Mouse (Mus musculus) cerebellum, postnatal 4 days (tissue): ENCODE results near the gene Zdhhc7.

Source experiments
- DNase-seq, 2 experiments: peaks; one replicate each; pipeline ENCODE4 v3.0.0; 2022; ENCODE audit warnings: low spot score in 2 of 2, mixed read lengths in 1 of 2

Zdhhc7 gene

GRCm38 (mm10) chr8:120114315-120114841 lies 13.1 kb upstream of the Zdhhc7 start:
- DNase-seq, result peak in 1 of 2 experiments; percentile 32

GRCm38 (mm10) chr8:120113758-120114255 lies 12.5 kb upstream of the Zdhhc7 start, which contains the start of gene 6430548M08Rik:
6430548M08Rik (plus strand) TSS chr8:120114152.
- peak; percentile 100 for DNase-seq

GRCm38 (mm10) chr8:120113306-120113705 lies 12.0 kb upstream of the Zdhhc7 start:
- peak in 1 of 2 experiments; percentile 16 for DNase-seq

GRCm38 (mm10) chr8:120112535-120112934 lies 11.3 kb upstream of the Zdhhc7 start:
- no peak for DNase-seq

GRCm38 (mm10) chr8:120111382-120111781 lies 10.1 kb upstream of the Zdhhc7 start:
- no peak for DNase-seq

GRCm38 (mm10) chr8:120110966-120111365 lies 9.7 kb upstream of the Zdhhc7 start:
- no peak for DNase-seq

- DNase-seq, result no peak
Observed at GRCm38 (mm10) chr8:120109149-120109548, 7.9 kb upstream of the Zdhhc7 start.

- no peak for DNase-seq
Observed at GRCm38 (mm10) chr8:120104721-120105272, 3.5 kb upstream of the Zdhhc7 start.

- DNase-seq, result no peak
Observed at GRCm38 (mm10) chr8:120103916-120104315, 2.6 kb upstream of the Zdhhc7 start.

GRCm38 (mm10) chr8:120100388-120101067 lies 754 bp downstream of the Zdhhc7 start:
- no peak for DNase-seq

- no peak for DNase-seq
Observed at GRCm38 (mm10) chr8:120096486-120096885, 4.8 kb downstream of the Zdhhc7 start.

- no peak for DNase-seq
Observed at GRCm38 (mm10) chr8:120094801-120095200, 6.5 kb downstream of the Zdhhc7 start.

- DNase-seq, result no peak
Observed at GRCm38 (mm10) chr8:120093103-120093502, 8.2 kb downstream of the Zdhhc7 start.

GRCm38 (mm10) chr8:120091032-120091431 lies 10.2 kb downstream of the Zdhhc7 start:
- DNase-seq, result no peak

GRCm38 (mm10) chr8:120089511-120089910 lies 11.8 kb downstream of the Zdhhc7 start:
- no peak for DNase-seq

- DNase-seq, result no peak
Observed at GRCm38 (mm10) chr8:120084783-120085182, 16.5 kb downstream of the Zdhhc7 start.

GRCm38 (mm10) chr8:120083261-120083660 lies 18.0 kb downstream of the Zdhhc7 start:
- DNase-seq, result peak; percentile 45 to 58

GRCm38 (mm10) chr8:120079361-120079760 lies 21.9 kb downstream of the Zdhhc7 start:
- no peak for DNase-seq

- DNase-seq, result peak; percentile 68 to 82
Observed at GRCm38 (mm10) chr8:120078080-120078479, 23.2 kb downstream of the Zdhhc7 start.

- no peak for DNase-seq
Observed at GRCm38 (mm10) chr8:120075347-120075746, 25.9 kb downstream of the Zdhhc7 start.

- DNase-seq, result no peak
Observed at GRCm38 (mm10) chr8:120074516-120074915, 26.8 kb downstream of the Zdhhc7 start.

GRCm38 (mm10) chr8:120072827-120073226 lies 28.5 kb downstream of the Zdhhc7 start:
- no peak for DNase-seq

GRCm38 (mm10) chr8:120072259-120072658 lies 29.0 kb downstream of the Zdhhc7 start:
- peak in 1 of 2 experiments; percentile 23 for DNase-seq
